Mouse (Mus musculus) heart, embryonic 15.5 days (tissue): ENCODE measurements around the gene Psmd11. TPM values are rescaled to one million over a fixed set of nuclear protein-coding genes. Genes with fewer than 3 reads are reported as not detected.

Experiments used
- ATAC-seq: fragments of 200-750 bp; cut with Nextera tagmentation; replicated peaks from 2 replicates; pipeline ENCODE4 v1.8.0; 2017; ENCODE audit warnings: low read depth, moderate TSS enrichment; ENCODE audit not compliant: insufficient number of reproducible peaks, insufficient read depth, low FRiP score
- H3K27ac ChIP-seq: fragments of 300-500 bp; sonication (generic); 2 replicates; pipeline ENCODE4 v1.5.1; 2015; ENCODE audit warnings: mild to moderate bottlenecking, inconsistent platforms
- H3K27me3 ChIP-seq: fragments of 300-500 bp; sonication (generic); 2 replicates; pipeline ENCODE4 v1.6.1; 2015; ENCODE audit warnings: inconsistent platforms
- H3K36me3 ChIP-seq: fragments of 300-500 bp; sonication (generic); 2 replicates; pipeline ENCODE4 v1.6.1; 2015; ENCODE audit warnings: mild to moderate bottlenecking, inconsistent platforms
- H3K4me1 ChIP-seq: fragments of 300-500 bp; sonication (generic); replicated peaks from 2 replicates; pipeline ENCODE4 v1.6.1; 2015; ENCODE audit warnings: inconsistent platforms
- H3K4me2 ChIP-seq: fragments of 300-500 bp; sonication (generic); 2 replicates; pipeline ENCODE4 v1.6.1; 2015; ENCODE audit warnings: inconsistent platforms, mild to moderate bottlenecking, moderate library complexity
- H3K4me3 ChIP-seq: fragments of 300-500 bp; sonication (generic); 2 replicates; pipeline ENCODE4 v1.5.1; 2015; ENCODE audit warnings: mild to moderate bottlenecking, inconsistent platforms
- H3K9ac ChIP-seq: fragments of 300-500 bp; sonication (generic); 2 replicates; pipeline ENCODE4 v1.6.1; 2015; ENCODE audit warnings: mild to moderate bottlenecking, inconsistent platforms
- H3K9me3 ChIP-seq: fragments of 300-500 bp; sonication (generic); replicated peaks from 2 replicates; pipeline ENCODE4 v1.6.1; 2016; ENCODE audit warnings: inconsistent platforms
- WGBS: fragments of 180-500 bp; shearing (Covaris S2); methylation state at CpG from one replicate; pipeline ENCODE4 v1.1.7; 2015; ENCODE audit warnings: mixed read lengths; 5-methylcytosine and 5-hydroxymethylcytosine counted together
- polyA plus RNA-seq: library from polyadenylated mRNA; unstranded; fragments of >200 nt; fragmentation: Nextera tagmentation; extraction: Ambion mirVana; gene quantifications from 2 replicates; pipeline ENCODE4 v1.2.1, GENCODE M21; 2015

The Psmd11 gene
- polyA plus RNA-seq, 1 experiment from 2014 or later = 177 TPM

GRCm38 (mm10) chr11:80509176-80509506 is 80.7 kb downstream of the Psmd11 start:
- H3K36me3 ChIP-seq = no peaks in the 10 kb centered on the region
- H3K4me1 ChIP-seq = peaks cover 20% of the 10 kb centered on the region
- ATAC-seq = no peak
- 51% methylated on average over 5 of the region's 5 CpGs for WGBS
- peak overlapping the region; percentile 8; the same call in 1 of the 2 replicates for H3K9ac ChIP-seq
- peak overlapping the region; percentile 77; the same call in 1 of the 2 replicates for H3K27ac ChIP-seq
- peak overlapping the region; percentile 28; the same call in 1 of the 2 replicates for H3K4me3 ChIP-seq
- H3K9me3 ChIP-seq = no peaks in the 10 kb centered on the region
- peak overlapping the region; percentile 59 for H3K4me2 ChIP-seq
- no peaks in the 10 kb centered on the region for H3K27me3 ChIP-seq

DNA sequence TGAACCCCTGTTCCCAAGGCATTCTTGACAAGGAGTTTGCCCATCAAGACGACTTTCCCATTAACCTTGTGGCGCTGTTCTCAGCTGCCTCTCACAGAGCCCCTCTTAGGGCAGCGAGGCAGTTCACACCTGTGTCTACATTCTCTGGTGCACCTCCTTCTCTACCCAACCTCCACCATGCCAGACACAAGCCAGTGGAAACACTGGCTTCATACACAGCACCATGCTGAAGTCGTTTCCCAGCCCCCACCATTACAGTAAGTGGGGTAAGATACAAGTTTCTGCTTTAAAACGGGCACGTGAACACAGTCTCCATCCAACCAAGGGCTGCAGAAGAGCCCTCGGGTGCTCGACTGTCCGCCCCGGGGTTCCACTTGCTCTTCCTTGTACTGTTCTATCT is 81.7 kb downstream of the Psmd11 start:
- 82% methylated on average over 10 of the region's 10 CpGs for WGBS
- H3K4me3 ChIP-seq = no peak overlapping the region
- no peaks in the 10 kb centered on the region for H3K9me3 ChIP-seq
- H3K27ac ChIP-seq = no peak overlapping the region
- ATAC-seq = no peak
- no peaks in the 10 kb centered on the region for H3K27me3 ChIP-seq
- H3K4me2 ChIP-seq = no peak overlapping the region
- H3K9ac ChIP-seq = no peak overlapping the region
- H3K36me3 ChIP-seq = no peaks in the 10 kb centered on the region
- peaks cover 14% of the 10 kb centered on the region for H3K4me1 ChIP-seq

DNA sequence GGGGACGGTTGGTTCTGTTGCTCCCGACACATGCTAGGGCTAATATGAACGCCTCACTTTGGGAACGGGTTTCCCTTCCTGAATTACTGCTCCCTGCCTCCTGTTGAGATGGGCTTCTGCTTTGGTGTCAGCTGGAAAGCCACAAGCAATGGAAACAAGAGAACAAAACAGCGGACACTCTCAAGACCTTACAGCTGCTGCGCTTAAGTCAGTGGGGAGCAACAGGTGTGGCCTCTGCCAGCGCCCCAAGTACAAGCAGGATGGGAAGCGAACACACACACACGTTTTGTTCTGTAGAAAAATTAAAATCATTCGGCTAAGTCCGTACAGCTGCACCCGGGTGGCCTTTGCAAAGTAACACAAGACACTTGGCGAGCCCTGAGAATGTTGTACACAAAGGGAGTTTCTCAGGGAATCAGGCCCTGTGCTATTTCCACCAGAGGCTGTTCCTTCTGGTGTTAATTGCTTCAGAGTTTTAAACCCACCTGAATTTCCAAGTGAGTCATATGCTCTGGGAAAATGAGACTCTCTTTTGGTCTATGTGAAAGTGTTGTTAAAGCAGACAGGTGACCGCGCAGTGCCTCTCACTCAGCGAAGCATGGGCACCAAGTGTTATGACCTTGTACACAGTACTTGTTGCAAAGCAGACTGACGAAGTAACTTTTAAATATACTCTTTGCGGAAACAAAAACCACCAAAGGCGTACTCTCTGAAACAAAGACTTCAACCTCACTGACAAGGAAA is 84.1 kb downstream of the Psmd11 start:
- no peak overlapping the region for H3K27ac ChIP-seq
- H3K9ac ChIP-seq = no peak overlapping the region
- no peaks in the 10 kb centered on the region for H3K9me3 ChIP-seq
- no peaks in the 10 kb centered on the region for H3K27me3 ChIP-seq
- no peaks in the 10 kb centered on the region for H3K36me3 ChIP-seq
- no peak for ATAC-seq
- H3K4me1 ChIP-seq = peaks cover 13% of the 10 kb centered on the region
- no peak overlapping the region for H3K4me3 ChIP-seq
- no peak overlapping the region for H3K4me2 ChIP-seq
- WGBS = 81% methylated on average over 19 of the region's 19 CpGs

DNA sequence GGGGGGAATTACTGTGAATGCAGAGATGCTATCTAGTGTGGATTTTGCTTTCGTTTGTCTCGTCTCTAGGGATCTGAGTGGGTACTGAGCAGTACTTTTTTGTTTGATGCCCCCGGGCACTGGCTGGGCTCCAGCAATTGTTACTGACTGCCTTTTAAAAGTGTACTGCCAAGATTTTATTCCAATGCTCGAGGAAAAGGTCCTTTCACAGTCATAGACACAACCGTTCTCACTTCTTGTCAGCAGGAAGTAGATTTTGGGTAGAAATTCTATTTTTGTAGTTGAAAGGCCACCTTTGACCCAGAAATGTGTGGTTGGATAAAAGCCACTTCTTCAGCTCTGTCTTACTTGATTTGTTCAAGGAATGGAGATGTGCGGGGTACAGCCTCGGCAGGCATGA is 85.4 kb downstream of the Psmd11 start:
- no peak for ATAC-seq

DNA sequence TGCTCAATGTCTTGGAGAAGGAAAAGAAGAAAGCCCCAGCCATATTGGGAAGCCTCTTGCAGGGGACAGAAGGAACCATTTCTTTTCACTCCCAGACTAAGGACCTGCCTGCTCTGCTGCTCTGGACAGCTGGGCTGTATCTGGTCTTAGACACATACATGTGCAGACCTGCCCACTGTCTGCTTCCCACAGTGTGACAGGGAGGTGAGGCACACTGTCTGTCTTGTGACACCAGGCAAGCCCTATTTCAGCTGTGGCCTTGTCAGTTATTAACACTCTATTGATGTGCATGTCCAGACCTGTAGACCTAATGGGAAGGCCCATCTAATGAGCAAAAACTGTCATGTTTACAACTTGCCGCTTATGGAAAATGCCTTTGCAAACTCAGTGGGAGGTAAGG is 86.9 kb downstream of the Psmd11 start:
- H3K9me3 ChIP-seq = no peaks in the 10 kb centered on the region
- H3K36me3 ChIP-seq = no peaks in the 10 kb centered on the region
- no peak overlapping the region for H3K9ac ChIP-seq
- H3K27me3 ChIP-seq = no peaks in the 10 kb centered on the region
- WGBS = 67% methylated on average over 1 of the region's 1 CpGs
- ATAC-seq = no peak
- no peak overlapping the region for H3K4me3 ChIP-seq
- H3K4me2 ChIP-seq = no peak overlapping the region
- no peak overlapping the region for H3K27ac ChIP-seq
- peaks cover 10% of the 10 kb centered on the region for H3K4me1 ChIP-seq

More for the DNA sequence above, 85.4 kb downstream of the Psmd11 start:
- Histone ChIP-seq H3K4me1 (peaks cover 12% of the 10 kb centered on the region), H3K27ac (no peak overlapping the region), H3K36me3 (no peaks in the 10 kb centered on the region), H3K4me3 (no peak overlapping the region), H3K9ac (no peak overlapping the region), H3K27me3 (no peaks in the 10 kb centered on the region), H3K9me3 (no peaks in the 10 kb centered on the region), H3K4me2 (no peak overlapping the region)
- WGBS = 55% methylated on average over 7 of the region's 7 CpGs

GRCm38 (mm10) chr11:80515895-80516294 is 87.5 kb downstream of the Psmd11 start:
- WGBS = 81% methylated on average over 8 of the region's 8 CpGs
- peaks cover 10% of the 10 kb centered on the region for H3K4me1 ChIP-seq
- no peak overlapping the region for H3K9ac ChIP-seq
- ATAC-seq = no peak
- no peak overlapping the region for H3K27ac ChIP-seq
- H3K4me3 ChIP-seq = no peak overlapping the region
- no peaks in the 10 kb centered on the region for H3K27me3 ChIP-seq
- H3K4me2 ChIP-seq = no peak overlapping the region
- no peaks in the 10 kb centered on the region for H3K9me3 ChIP-seq
- H3K36me3 ChIP-seq = no peaks in the 10 kb centered on the region

DNA sequence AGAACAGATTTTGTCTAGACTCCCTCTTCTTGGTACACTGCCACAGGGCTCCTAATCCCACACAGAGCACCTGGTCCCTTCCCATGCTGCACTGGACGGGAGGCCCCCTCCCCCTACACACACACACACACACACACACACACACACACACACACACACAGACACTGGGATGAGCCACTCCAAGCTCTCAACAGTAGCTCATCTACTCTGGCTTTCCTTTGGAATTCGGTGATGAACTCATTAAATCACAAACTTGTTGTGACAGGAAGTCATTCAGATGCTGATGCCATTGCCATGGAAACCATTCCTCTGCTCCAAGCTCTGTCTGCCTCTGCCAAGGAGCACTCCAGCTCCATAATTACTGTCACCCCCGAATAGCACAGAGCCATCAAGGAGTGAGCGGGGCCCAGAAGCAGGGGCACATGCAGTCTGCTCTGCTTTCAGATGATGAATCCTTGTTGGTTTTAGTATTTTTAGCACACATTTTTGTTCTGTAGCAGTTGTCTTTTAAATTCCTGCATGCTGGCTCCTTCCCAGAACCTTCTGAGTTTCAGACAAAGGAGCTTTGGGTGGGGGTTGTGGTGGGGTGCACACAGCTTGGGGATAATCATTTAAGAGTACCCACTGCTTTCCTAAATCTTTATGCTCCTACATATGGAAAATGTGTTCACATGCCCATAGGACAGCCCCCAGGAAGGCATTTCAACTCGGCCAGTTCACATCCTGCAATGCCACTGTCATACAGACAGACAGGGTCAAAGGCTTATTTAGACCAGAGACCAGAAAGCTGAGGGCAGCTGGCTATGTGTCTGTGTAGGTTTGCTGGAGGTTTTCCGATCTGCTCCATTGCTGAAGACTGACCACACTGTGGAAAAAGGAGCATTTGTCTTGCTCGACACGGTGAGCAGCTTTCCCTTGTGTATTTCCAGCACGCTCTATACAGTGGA is 90.3 kb downstream of the Psmd11 start:
- Histone ChIP-seq H3K4me1 (peaks cover 19% of the 10 kb centered on the region), H3K4me3 (no peak overlapping the region), H3K27me3 (no peaks in the 10 kb centered on the region), H3K36me3 (no peaks in the 10 kb centered on the region), H3K9me3 (no peaks in the 10 kb centered on the region), H3K27ac (no peak overlapping the region), H3K9ac (no peak overlapping the region), H3K4me2 (no peak overlapping the region)
- 38% methylated on average over 9 of the region's 9 CpGs for WGBS
- no peak for ATAC-seq

DNA sequence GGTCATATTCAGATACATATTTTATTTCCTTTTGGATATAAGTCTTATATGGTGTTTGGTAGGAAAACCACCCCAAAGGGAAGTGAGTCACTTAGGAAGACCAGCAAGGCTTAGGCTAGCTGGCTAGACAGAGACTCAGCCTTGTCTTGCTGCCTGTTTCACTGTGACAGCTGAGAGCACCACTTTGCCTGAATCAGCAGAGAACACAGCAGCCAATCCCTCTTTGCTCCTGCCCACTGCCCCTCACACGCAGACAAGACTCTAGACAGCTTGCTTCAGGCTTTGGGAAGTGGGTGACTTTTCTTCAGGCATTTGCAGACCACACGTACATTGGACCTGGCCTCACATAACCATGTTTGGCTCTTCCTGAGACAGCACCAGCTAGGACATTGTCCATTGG is 92.7 kb downstream of the Psmd11 start:
- Histone ChIP-seq H3K27ac (no peak overlapping the region), H3K4me1 (peaks cover 19% of the 10 kb centered on the region), H3K9me3 (no peaks in the 10 kb centered on the region), H3K27me3 (no peaks in the 10 kb centered on the region), H3K9ac (no peak overlapping the region), H3K4me3 (no peak overlapping the region), H3K36me3 (no peaks in the 10 kb centered on the region), H3K4me2 (no peak overlapping the region)
- 55% methylated on average over 2 of the region's 2 CpGs for WGBS
- ATAC-seq = no peak

Other genes with a start within 250 kb of the Psmd11 start
- gene Rnf135, start 244.8 kb upstream of the Psmd11 start, polyA plus RNA-seq = 11.5 and 13.0 TPM in 2 replicates
- gene Rhot1, start 219.6 kb upstream of the Psmd11 start, polyA plus RNA-seq = 56.5 and 60.3 TPM in 2 replicates
- gene Rhbdl3, start 127.7 kb upstream of the Psmd11 start, polyA plus RNA-seq = 1.7 and 3.2 TPM in 2 replicates
- 15.7 and 17.4 TPM in 2 replicates for gene 5730455P16Rik, start 50.6 kb upstream of the Psmd11 start, polyA plus RNA-seq
- gene Zfp207, start 45.3 kb upstream of the Psmd11 start, polyA plus RNA-seq = 127 and 139 TPM in 2 replicates
- gene Cdk5r1, start 48.4 kb downstream of the Psmd11 start, polyA plus RNA-seq = 0.37 and 0.90 TPM in 2 replicates